Mouse (Mus musculus) adrenal gland, postnatal 25 days (tissue): ENCODE measurements around the gene Otof. TPM values are rescaled to one million over a fixed set of nuclear protein-coding genes. Genes with fewer than 3 reads are reported as not detected.
A peak's percentile ranks its signal among the peaks of the same experiment; 100 is the strongest.

ENCODE experiments used
- DNase-seq: peaks from one replicate; pipeline ENCODE4 v3.0.0; 2021; ENCODE audit warnings: mixed read lengths
- total RNA-seq: library from RNA; stranded (reverse); gene quantifications from 2 replicates; pipeline ENCODE4 v1.2.3, GENCODE M21; 2021

Gene Otof
- total RNA-seq, 1 experiment from 2014 or later, result 0.09 TPM

DNA sequence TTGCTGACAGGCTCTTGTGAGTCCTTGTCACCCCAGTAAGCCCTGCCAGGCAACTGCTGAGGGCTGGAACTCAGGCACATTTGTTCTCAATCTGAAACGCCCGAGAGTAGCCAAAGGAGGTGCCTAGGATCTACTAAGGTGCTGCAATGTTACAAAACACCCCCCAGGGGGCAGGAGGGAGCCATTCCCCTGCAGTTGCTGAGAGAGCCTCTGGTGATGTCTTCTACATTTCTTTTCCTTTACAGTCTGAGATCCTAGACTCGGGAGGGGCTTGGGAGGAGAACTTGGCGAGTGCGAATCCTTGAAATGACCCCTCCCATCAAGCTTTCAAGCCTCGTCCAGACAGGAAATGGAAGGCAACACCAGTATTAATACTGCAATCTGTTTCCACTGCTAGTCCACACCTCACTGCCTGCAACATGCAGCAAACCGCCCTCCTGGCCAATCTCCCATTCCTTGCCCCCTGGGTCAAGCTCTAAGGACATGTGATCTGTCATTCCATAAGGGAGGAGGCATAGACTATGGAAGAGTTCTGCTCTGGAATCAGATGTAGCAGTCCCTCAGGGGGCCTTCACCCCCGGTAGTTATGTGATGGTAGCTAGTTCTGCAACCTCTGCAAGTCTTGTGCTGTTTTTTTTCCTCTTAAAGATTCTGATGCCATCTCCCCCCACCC is 38.0 kb downstream of the Otof start:
- peak; percentile 67 for DNase-seq

DNA sequence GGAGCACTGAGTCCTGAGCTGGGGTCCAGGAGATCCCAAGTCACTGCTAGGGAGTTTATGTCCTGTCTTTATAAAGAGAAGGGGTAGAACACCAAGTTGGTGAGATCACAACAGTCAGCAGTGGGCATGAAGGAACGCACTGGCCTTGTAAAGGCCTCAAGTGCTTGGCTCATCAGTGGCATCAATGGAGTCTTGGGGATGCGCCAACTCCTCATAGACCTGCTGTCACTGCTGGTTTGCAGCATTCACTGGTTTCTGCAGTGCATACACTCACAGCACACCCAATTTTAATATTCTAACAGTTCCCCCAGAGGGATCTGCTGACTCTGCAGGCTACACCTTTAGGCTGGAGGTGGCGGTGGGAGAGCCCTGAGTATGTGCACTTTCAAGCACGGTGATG is 38.6 kb downstream of the Otof start:
- DNase-seq, result no peak

DNA sequence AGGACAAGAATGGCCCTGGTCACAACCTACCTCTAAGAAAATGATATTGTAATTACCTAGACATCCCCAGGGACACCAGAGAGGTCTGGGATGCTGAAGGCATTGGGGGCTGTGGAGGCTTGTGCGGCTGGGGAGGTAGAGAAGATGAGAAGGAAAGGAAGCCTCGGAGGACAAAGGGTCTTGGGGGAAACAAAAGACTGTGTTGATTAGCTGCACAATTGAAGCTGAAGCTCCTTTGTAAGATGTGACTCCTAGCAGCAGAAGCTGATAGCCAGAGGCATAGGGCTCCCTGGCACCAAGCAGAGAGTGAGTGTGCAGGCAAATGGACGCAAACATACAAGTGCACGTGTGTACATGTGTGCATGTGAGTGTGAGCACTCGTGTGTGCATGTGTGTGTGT is 45.1 kb downstream of the Otof start:
- no peak for DNase-seq

DNA sequence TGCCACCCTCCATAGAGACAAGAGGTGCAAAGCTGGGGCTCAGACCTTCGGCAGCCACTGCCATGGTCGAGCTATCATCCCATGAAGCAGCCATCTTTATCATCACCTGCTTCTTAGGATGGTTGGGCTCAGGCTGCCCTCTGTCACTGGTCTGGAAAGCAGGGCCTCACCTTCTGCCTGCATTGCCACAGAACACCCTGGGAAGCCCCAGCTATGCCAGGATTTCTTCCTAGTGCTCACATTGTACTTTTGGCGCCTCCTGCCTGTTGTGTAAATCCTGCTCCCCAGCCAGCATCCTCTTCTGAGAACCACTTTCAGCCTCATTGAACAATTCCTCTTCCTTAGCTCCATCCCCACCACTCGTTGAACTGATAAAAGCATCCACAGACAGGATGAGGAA is 45.9 kb downstream of the Otof start:
- DNase-seq, result no peak

DNA sequence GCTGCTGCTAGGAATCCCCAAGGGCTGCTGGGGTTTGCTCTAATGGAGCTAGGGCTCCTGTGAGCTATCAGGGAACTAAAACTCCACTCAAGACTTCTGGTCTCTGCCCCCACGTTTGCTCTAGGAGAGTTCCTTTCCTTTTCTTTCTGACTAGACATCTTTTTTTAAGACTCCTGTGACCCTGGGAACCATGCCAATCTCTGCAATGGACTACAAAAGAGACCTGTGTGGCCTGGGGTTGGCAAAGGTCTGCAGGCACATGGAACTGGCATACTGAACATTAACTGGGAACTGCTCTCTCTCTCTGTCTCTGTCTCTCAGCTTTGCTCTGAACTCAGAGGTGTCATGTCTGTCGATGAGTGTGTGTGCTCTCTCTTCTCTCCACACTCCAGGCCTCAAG is 46.4 kb downstream of the Otof start:
- no peak for DNase-seq

DNA sequence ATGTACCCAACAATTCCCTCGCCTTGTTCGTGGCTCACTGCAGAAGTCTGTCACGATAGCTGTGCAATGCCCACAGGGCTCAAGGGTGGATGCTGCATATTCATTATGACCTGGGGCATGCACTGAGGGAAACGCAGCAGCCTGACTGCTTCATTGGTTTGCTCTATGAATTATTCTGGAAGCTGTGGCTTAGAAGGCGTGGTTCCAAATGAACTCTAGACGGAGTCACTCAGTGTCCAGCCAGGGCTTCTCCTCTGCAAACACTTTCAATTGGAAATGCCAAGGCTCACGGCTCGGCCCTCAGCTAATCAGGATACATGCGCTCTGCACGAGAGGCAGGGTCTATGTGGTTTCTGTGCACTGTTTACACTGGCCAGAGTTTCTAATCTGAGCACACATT is 50.2 kb downstream of the Otof start:
- no peak for DNase-seq

DNA sequence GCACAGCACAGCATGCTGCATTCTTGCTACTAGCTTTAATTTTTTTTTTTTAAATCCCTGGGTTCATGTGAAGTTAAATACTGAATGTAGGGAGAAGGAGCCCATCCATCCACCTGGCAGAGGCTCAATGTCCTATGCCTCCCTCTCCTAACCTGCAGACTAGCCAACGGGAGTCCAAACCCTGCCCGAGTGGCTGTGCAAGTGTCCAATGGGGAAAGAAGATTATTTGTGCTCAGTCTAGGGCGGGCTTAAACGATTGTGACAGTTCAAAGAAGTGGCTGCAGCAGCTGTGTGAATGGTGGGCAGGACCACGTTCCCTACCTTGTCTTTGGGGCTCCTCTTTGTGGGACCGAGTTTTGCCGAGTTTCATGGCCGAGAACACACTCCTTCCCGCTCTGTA is 54.9 kb downstream of the Otof start:
- DNase-seq, result peak; percentile 13

DNA sequence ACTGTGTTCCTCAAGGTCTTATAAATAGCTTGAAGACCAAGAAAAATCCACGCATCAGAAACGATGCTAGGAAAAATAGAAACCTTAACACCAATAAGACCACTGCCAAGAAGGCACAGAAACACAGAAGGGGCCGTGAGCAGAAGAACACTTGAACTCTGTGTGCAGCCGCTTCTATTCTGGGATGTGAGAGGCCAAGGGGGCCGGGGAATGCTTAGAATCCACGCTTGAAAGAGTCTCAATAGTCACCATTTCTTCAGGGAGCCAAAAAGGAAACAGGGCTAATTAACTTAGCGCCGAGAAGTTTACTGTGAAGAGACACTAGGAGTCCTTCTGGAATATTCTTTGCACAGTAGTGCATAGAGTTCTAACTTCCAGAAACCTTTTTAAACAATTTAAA is 60.6 kb downstream of the Otof start:
- DNase-seq, result no peak

DNA sequence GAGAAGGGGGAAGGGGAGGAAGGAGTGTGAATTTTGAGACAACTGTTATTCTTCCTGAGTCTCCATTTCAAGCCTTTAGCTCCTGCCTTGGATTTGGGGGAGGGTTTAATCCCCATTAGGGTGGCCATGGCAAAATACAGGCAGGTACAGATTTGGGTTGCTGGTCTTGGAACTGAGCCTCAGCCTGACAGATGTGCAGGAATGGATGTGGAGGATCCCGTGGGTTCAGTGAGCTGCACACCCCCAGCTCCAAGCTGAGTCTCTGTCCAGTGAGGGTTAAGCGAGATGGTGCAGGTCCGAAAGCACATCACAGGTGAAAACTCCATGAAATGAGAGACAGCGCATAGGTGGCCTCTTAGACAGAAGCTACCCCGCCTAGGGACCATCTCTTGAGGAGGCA is 61.2 kb downstream of the Otof start:
- no peak for DNase-seq

DNA sequence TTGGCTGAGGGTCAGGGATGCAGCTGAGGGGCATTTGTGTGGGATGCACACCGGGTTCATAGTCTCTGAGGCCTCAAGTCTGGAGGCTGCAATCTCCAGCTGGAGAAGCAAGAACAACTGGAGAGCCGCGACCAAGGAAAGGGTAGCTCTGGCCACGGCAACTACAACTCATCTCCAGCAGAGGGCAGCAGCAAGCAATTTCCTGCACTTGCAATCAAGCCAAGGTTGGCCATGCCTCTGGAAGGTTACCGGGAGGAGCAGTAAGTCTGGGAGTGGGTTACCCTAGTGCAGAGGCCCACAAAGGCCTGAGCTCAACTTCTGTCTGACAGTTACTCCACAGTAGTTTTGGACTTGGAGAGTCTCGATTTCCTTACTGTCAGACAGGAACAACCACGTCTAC is 70.3 kb downstream of the Otof start:
- peak; percentile 78 for DNase-seq

DNA sequence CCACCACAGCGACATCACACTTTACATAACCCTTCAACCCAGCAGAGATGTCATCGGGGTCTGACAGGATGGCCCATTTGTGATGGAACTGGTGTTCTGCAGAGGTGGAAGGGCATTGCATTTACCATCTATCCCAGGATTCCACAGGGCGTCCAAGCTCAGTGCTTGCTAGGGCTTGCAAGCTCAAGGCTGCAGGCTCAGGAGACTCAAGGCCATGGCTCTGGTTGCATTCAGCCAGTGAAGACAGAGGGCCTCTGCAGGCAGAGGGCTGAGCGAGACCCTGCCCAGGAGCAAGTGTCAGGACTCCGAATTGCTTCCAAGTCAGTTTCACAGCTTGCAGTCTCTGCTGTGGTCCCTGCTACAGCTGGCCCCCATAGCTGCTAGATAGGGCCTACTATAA is 71.9 kb downstream of the Otof start:
- DNase-seq, result peak; percentile 12

DNA sequence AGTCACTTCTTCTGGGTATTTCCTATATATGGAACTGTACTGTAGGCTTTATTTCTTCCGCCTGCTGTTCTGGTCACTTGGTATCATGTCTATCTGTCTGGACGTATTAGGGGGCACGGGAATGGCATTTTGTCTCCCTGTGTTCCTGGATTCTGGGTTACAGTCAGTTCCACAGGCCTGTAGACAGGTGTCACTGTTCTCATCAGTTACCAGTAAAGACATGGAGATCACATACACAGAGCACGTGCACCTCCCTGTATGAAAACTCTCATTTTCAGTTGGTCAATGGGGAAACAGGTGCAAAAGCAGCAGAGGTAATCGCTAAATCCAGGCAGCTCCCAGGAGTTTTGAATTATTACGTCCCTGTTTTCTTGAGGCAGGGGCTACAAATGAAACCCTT is 74.0 kb downstream of the Otof start:
- no peak for DNase-seq

DNA sequence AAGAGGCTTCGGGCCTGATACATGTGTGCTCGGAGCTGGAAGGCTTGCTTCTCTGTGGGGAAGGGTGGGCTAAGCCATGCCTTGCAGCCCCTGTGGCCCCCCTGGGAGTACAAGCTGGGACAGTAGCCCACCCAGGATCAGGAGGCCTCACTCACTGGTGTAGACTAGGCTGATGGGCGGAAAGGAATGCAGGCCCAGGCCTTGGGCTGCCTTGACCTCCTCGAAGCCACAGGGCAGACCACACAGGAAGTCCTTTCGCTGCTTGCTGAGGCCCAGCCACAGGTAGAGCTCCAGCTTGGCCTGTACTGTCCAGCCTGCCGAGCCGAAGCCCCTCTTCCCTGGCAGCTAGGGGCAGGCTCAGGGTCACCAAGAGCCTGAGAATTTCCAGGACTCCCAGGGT is 78.9 kb downstream of the Otof start:
- no peak for DNase-seq

DNA sequence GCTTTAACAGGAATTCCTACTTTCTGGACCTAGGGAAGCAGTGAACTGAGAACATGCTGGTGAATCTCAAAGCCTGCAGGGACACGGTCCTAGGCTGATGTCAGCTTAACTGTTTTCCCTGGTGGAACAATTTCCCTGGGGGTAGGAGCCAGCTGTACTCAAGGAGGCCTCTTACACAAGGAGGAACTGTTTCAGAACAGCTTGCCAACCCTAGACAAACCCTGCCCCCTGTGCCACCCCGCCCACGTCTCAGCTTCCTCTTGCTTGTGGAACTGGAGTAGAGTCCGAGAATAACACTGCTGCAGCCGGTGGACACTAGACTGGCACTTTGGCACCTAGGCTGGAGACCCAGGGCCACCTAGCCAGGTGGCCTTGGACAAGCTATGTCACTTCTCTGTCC is 92.3 kb downstream of the Otof start:
- DNase-seq, result peak; percentile 13

DNA sequence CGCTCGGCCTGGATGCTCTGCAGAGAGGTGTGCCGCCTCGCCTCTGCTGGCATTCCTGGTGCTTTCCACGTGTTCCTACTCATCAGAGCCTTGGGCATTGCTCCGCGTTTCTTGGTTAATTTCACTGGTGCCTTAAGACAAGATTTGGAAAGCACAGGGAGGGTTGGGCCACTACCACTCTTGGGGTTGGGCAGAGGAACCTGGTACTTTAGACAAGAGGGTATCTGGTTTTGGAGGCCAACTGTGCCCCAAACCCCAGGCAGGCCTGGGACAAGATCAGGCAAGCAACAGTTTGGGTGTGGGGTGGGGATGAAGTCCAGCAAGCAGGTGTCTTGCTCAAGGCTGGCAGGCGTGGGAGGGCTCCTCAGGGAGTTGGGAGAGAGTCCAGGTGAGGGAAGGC is 94.3 kb downstream of the Otof start:
- no peak for DNase-seq

DNA sequence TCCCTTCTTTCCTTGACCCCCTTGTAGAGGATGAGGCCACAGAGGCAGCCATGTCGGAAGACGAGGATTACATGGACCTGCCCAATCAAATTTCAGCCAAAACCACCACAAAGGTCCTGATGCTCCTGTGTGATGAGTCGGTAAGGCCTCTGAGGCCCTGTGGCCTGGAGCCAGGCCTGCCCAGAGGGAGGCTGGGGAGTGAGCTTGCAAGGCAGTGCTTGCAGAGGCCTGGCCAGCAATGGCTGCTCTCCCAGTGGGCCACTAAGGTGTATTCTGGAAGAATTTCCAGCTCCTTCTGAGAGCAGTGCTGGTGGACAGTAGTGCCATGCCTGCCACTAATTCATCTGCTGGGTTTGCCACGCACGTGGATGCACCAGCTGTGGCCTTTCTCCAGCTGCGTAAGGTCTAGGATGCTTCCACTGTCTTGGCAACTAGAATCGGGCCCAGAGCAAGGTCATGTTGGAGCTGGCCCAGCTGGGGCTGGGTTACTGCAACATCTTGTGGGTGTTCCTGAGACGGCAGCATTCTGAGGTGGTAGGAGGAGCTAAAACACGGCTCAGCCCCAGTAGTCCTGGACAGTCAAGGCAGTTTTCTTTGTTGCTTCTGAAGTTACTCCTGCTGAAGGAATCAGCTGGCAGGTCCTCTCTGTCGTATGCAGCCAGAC is 103.2 kb downstream of the Otof start:
- DNase-seq, result peak; percentile 19

DNA sequence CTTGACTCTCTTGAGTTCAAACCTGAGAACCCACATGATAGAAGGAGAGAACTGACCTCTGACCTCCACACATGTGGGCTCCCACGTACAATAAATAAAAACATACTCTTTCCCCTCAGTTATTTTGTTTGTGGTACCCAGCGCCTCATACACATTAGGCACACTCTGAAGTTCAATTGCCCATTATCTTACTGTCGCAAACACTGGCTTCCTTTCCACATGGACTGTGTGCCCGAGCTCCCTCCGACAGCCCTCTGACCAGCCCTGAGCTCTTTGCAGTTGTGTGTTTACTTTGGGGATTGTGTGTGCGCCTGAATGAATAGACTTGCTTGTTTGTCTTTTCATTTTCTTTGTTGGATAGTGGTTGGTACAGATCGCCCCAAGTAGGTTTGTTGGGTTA is 105.1 kb downstream of the Otof start:
- no peak for DNase-seq

DNA sequence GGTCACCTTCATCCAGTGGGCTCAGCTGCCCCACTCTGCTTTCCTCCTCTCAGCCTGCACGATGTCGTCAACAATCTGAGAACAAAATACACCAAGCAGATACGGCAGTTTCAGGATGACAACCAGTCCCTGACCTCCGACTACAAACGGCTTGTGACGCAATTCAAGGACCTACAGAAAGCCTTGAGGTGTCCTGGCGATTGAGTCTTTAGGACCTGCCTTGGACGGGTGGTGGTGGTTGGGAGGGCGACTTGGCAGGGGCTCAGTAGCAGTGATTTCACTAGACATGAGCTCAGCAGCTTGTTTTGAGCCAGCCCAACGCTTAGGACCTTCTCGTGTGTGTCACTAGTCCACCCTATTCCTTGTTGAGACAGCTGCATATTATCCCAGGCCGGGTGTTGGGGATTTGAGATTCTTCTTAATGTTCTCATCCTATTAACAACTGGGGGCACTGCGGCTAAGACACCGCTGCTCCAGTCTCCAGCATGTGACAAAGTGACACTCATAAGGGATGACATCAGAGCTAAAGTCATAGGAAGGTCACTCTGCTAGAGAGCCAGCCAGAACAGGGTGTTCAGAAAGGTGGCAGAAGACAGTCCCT is 106.1 kb downstream of the Otof start:
- DNase-seq, result no peak

DNA sequence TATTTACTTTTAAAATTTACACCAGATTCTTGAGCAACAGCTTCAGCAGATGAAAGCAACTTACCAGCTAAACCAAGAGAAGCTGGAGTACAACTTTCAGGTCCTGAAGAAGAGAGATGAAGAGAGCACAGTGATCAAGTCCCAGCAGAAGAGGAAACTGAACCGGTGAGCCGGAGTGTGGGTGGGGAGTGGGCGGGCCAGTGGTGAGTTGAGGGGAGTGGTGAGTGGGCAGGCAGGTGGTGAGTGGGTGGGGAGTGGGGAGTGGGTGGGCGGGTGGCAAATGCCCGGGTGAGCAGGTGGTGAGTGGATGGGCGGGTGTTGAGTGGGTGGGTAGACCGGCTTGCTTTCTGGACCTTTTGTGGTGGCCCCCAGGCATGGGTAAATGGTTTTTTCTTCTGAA is 106.6 kb downstream of the Otof start:
- DNase-seq, result no peak

DNA sequence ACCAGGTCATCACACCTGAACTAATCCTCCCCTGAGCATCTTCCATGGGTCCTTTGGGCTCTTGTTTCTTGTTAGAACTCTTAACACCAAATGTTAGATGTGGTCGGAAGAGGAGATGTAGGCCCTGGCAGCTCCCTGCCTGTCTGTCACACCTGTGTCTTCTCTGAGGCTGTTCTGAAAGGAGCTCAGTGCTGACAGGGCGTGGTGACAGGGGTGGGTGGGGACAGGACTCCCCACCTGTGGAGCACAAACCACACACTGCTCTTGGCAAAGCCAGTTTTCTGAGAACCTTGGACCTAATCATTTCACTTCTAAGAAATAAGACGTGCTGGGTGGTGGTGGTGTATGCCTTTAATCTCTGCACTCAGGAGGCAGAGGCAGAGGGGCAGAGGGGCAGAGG is 108.1 kb downstream of the Otof start:
- no peak for DNase-seq

DNA sequence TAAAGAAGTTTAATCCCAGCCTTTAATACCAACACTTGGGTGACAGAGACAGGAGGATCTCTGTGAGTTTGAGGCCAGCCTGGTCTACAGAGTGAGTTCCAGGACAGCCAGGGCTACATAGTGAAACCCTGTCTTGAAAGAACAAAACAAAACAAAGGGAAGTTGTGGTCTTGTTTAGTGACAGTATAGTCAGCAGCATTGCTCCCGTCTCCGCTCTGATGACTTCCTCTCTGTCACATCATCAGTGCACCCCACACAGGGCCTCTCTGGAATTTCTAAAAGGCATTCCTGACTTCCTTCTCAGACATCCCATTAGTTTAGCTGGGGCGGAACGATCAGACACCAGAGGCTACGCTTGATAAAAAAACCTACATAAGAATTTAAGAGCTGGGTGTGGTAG is 117.8 kb downstream of the Otof start:
- DNase-seq, result no peak

DNA sequence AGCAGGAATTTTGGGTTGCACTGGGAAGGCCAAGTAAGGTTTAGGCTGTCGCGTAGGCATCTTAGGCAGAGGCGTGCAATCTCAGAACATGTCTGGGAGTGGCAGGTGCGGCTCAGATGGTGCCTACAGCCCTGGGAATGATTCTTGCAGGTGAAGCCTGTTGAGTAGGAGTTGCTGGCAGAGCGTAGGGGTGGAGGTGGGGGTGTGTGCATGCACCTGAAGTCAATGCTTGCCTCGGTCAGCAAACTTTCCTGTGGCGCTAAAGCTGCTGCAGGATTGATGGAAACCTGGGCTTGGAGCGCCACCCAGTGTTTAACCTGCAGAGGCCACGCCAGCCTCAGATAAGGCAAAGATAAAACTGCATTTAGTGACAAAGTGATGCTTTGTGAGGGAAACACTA is 118.6 kb downstream of the Otof start:
- peak; percentile 69 for DNase-seq

DNA sequence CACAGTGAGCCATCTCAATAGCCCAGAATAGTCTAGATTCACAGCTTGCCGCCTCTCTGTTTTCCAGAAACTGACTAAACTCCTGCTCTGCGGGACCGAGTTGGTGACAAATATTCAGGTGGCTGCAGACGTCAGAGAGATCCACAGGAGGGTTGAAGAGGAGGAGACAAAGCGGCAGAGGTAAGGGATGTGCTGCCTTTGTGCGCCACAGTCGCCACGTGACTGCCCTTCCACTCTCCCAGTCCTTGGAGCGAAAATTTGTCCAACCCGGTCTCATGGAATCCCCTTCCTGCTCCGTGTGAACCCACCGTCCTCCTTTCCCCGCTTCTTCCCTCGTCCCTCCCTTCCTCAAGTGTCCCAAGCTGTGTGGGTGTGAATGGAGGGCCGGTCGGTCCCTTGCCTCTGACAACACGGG is 119.1 kb downstream of the Otof start:
- no peak for DNase-seq
